Mouse (Mus musculus) intestine, embryonic 15.5 days (tissue): ENCODE measurements around the gene Sdhaf1. TPM values are rescaled to one million over a fixed set of nuclear protein-coding genes. Genes with fewer than 3 reads are reported as not detected.
A peak's percentile ranks its signal among the peaks of the same experiment; 100 is the strongest.

Experiments used
- ATAC-seq: fragments of 200-750 bp; cut with Nextera tagmentation; 2 replicates; pipeline ENCODE4 v1.8.0; 2017; ENCODE audit warnings: moderate TSS enrichment, moderate library complexity
- H3K27ac ChIP-seq: fragments of 300-500 bp; sonication (generic); 2 replicates; pipeline ENCODE4 v1.5.1; 2015; ENCODE audit warnings: mild to moderate bottlenecking, inconsistent platforms
- H3K27me3 ChIP-seq: fragments of 300-500 bp; sonication (generic); replicated peaks from 2 replicates; pipeline ENCODE4 v1.6.1; 2015; ENCODE audit warnings: inconsistent platforms
- H3K36me3 ChIP-seq: fragments of 300-500 bp; sonication (generic); 2 replicates; pipeline ENCODE4 v1.6.1; 2015; ENCODE audit warnings: inconsistent platforms
- H3K4me1 ChIP-seq: fragments of 300-500 bp; sonication (generic); replicated peaks from 2 replicates; pipeline ENCODE4 v1.6.1; 2015; ENCODE audit warnings: inconsistent platforms
- H3K4me2 ChIP-seq: fragments of 300-500 bp; sonication (generic); replicated peaks from 2 replicates; pipeline ENCODE4 v1.6.1; 2015; ENCODE audit warnings: mild to moderate bottlenecking, inconsistent platforms
- H3K4me3 ChIP-seq: fragments of 300-500 bp; sonication (generic); replicated peaks from 2 replicates; pipeline ENCODE4 v1.5.1; 2015; ENCODE audit warnings: inconsistent platforms
- H3K9ac ChIP-seq: fragments of 300-500 bp; sonication (generic); 2 replicates; pipeline ENCODE4 v1.6.1; 2015; ENCODE audit warnings: inconsistent platforms
- H3K9me3 ChIP-seq: fragments of 300-500 bp; sonication (generic); 2 replicates; pipeline ENCODE4 v1.6.1; 2016; ENCODE audit warnings: inconsistent platforms
- WGBS: fragments of 180-500 bp; shearing (Covaris S2); methylation state at CpG from one replicate; pipeline ENCODE4 v1.1.7; 2015; 5-methylcytosine and 5-hydroxymethylcytosine counted together
- polyA plus RNA-seq: library from polyadenylated mRNA; unstranded; fragments of >200 nt; fragmentation: Nextera tagmentation; extraction: Ambion mirVana; gene quantifications from 2 replicates; pipeline ENCODE4 v1.2.1, GENCODE M21; 2015

Sdhaf1 gene
- polyA plus RNA-seq, 1 experiment from 2014 or later: 18.0 TPM

DNA sequence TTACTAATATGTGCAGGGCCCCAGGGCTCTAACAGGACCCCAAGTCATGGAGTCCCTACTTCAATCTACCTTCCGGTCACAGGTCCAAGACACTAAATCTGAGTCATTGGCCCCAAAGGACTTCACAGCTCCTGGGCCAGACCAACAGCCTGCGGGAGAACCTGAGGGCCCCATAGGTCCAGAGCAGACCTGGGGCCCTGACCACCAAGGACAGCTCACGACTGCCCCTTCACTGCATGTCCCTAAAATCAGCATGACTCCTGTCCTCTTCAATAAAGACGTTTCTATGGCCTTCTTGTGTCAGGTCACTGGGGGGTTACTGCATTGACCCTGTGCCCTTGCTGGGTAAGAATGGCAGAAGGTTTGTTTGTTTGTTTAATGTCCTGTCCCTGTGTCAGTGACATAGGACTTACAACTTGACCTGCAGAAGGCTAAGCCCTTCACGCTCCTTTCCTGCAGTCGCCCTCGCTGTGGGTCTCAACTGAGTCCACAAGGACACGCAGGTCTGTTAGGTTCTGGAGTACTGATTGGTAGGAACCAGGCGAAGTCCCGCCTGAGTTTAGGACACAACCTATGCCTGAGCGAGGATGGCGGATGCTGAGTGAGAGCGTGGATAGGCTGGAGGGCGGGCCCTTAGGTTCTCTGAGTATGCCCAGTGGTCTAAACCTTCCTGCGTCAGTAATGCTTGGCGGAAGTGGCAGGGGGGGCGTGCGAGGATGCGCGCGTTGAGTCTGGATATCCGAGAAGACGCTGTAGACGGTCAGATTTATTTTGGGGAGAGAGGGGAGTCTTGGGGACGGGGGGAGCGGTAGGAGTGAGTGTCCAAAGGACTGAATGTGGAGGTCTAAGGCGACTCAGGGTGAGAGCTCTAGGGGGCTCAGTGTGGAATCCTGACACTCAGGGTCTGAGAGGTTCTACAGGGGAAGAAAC lies 15.4 kb downstream of the Sdhaf1 start, which contains the start of gene Alkbh6:
TSS of gene Alkbh6 (plus strand) at position 642 of the 930 bp plus-strand sequence.
- peaks cover 12% of the 10 kb centered on the region for H3K4me1 ChIP-seq
- H3K27ac ChIP-seq: peak within 1 kb of the TSS; percentile 54
- no peaks in the 10 kb centered on the region for H3K9me3 ChIP-seq
- H3K27me3 ChIP-seq: no peaks in the 10 kb centered on the region
- H3K4me3 ChIP-seq: peak within 1 kb of the TSS; percentile 66
- H3K9ac ChIP-seq: peak within 1 kb of the TSS; percentile 51
- no peaks in the 10 kb centered on the region for H3K36me3 ChIP-seq
- 5% methylated on average over 27 of the region's 27 CpGs for WGBS
- peak within 1 kb of the TSS; percentile 84 for H3K4me2 ChIP-seq
- peak; percentile 100 for ATAC-seq

- no peak overlapping the region for H3K4me3 ChIP-seq
- no peak overlapping the region for H3K4me2 ChIP-seq
- no peaks in the 10 kb centered on the region for H3K27me3 ChIP-seq
- H3K4me1 ChIP-seq: peaks cover 12% of the 10 kb centered on the region
- H3K9ac ChIP-seq: no peak overlapping the region
- WGBS: 91% methylated on average over 16 of the region's 16 CpGs
- ATAC-seq: no peak
- H3K36me3 ChIP-seq: peaks cover 5% of the 10 kb centered on the region; the same call in 1 of the 2 replicates
- H3K9me3 ChIP-seq: no peaks in the 10 kb centered on the region
- H3K27ac ChIP-seq: no peak overlapping the region
Measured at GRCm38 (mm10) chr7:30306083-30306779, 17.5 kb downstream of the Sdhaf1 start.

DNA sequence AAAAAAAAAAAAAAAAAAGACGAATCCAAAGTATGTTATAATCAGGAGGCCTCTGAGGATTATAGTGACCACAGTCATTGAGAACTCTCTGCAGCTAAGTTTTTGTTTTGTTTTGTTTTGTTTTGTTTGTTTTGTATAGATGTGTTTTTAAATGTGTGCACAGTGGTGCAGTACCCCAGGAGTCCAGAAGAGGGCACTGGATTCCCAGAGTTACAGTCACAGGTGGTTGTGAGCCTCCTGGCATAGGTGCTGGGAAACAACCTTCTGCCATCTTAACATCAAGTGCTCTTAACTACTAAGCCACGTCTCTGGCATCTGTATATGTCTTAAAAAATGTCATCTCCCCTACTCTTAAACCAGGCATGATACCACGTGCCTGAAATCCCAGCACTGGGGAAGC lies 22.8 kb downstream of the Sdhaf1 start:
- no peak overlapping the region for H3K4me2 ChIP-seq
- no peaks in the 10 kb centered on the region for H3K9me3 ChIP-seq
- no peak for ATAC-seq
- H3K9ac ChIP-seq: no peak overlapping the region
- H3K36me3 ChIP-seq: peaks cover 9% of the 10 kb centered on the region
- no peaks in the 10 kb centered on the region for H3K27me3 ChIP-seq
- no peak overlapping the region for H3K4me3 ChIP-seq
- WGBS: 58% methylated on average over 3 of the region's 3 CpGs
- no peaks in the 10 kb centered on the region for H3K4me1 ChIP-seq
- H3K27ac ChIP-seq: no peak overlapping the region

DNA sequence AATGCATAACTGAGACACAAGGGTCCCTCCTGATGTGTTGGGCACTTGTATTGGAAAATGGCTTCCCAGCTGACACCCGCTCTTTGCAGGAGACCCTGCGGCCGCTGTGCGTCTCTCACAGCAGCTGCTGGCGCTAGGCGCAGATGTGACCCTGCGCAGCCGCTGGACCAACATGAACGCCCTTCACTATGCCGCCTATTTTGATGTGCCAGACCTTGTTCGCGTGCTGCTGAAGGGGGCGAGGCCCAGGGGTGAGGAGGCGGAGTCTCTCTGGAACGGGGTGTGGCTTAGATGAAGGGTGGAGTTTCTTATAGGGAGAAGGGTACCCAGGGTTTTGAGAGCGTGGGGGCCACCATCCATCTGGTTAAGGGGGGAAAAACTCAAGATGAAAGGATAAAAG lies 26.4 kb downstream of the Sdhaf1 start:
- no peak overlapping the region for H3K4me3 ChIP-seq
- H3K27me3 ChIP-seq: no peaks in the 10 kb centered on the region
- no peaks in the 10 kb centered on the region for H3K9me3 ChIP-seq
- no peaks in the 10 kb centered on the region for H3K4me1 ChIP-seq
- peaks cover 9% of the 10 kb centered on the region for H3K36me3 ChIP-seq
- no peak overlapping the region for H3K9ac ChIP-seq
- H3K4me2 ChIP-seq: no peak overlapping the region
- H3K27ac ChIP-seq: no peak overlapping the region
- ATAC-seq: 0 out of 2 replicates have a peak, but pooled peaks have one; percentile 32
- 80% methylated on average over 16 of the region's 16 CpGs for WGBS

GRCm38 (mm10) chr7:30296816-30297215 lies 26.9 kb downstream of the Sdhaf1 start:
- Histone ChIP-seq H3K9ac (no peak overlapping the region), H3K27me3 (no peaks in the 10 kb centered on the region), H3K27ac (no peak overlapping the region), H3K4me1 (0 out of 2 replicates have a peak, but pooled peaks cover 2% of the 10 kb centered on the region), H3K4me3 (no peak overlapping the region), H3K36me3 (peaks cover 6% of the 10 kb centered on the region), H3K9me3 (no peaks in the 10 kb centered on the region), H3K4me2 (no peak overlapping the region)
- 92% methylated on average over 15 of the region's 15 CpGs for WGBS
- no peak for ATAC-seq

DNA sequence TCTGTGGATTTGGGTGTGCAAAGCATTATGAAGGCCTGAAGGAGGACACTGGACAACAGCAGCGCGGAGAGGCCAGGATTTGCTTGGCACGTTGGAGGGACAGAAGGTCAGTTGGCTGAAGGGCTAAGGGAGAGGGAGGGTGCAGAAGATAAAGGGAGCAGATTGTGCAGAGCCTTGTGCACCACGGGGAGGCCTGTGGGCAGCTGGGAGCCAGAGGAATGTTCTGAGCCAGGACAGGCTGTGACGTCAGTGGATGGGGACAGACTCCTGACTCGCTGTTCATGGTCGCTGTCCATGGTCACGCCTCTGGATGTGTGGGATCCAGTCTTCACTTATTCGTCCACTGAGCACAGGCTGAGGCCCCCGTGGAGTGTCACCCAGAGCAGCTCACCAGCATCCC lies 28.6 kb downstream of the Sdhaf1 start:
- no peak overlapping the region for H3K27ac ChIP-seq
- no peak overlapping the region for H3K4me3 ChIP-seq
- H3K36me3 ChIP-seq: peaks cover 4% of the 10 kb centered on the region; the same call in 1 of the 2 replicates
- no peak overlapping the region for H3K4me2 ChIP-seq
- 52% methylated on average over 10 of the region's 10 CpGs for WGBS
- ATAC-seq: no peak
- no peak overlapping the region for H3K9ac ChIP-seq
- no peaks in the 10 kb centered on the region for H3K9me3 ChIP-seq
- no peaks in the 10 kb centered on the region for H3K27me3 ChIP-seq
- 0 out of 2 replicates have a peak, but pooled peaks cover 2% of the 10 kb centered on the region for H3K4me1 ChIP-seq

- no peaks in the 10 kb centered on the region for H3K9me3 ChIP-seq
- H3K36me3 ChIP-seq: peaks cover 4% of the 10 kb centered on the region; the same call in 1 of the 2 replicates
- no peak overlapping the region for H3K9ac ChIP-seq
- 88% methylated on average over 5 of the region's 5 CpGs for WGBS
- no peak for ATAC-seq
- no peak overlapping the region for H3K27ac ChIP-seq
- no peak overlapping the region for H3K4me3 ChIP-seq
- no peak overlapping the region for H3K4me2 ChIP-seq
- H3K4me1 ChIP-seq: 0 out of 2 replicates have a peak, but pooled peaks cover 2% of the 10 kb centered on the region
- no peaks in the 10 kb centered on the region for H3K27me3 ChIP-seq
Measured at GRCm38 (mm10) chr7:30294296-30294695, 29.4 kb downstream of the Sdhaf1 start.

- 81% methylated on average over 13 of the region's 13 CpGs for WGBS
- no peak overlapping the region for H3K27ac ChIP-seq
Measured at GRCm38 (mm10) chr7:30293795-30294194, 29.9 kb downstream of the Sdhaf1 start.

DNA sequence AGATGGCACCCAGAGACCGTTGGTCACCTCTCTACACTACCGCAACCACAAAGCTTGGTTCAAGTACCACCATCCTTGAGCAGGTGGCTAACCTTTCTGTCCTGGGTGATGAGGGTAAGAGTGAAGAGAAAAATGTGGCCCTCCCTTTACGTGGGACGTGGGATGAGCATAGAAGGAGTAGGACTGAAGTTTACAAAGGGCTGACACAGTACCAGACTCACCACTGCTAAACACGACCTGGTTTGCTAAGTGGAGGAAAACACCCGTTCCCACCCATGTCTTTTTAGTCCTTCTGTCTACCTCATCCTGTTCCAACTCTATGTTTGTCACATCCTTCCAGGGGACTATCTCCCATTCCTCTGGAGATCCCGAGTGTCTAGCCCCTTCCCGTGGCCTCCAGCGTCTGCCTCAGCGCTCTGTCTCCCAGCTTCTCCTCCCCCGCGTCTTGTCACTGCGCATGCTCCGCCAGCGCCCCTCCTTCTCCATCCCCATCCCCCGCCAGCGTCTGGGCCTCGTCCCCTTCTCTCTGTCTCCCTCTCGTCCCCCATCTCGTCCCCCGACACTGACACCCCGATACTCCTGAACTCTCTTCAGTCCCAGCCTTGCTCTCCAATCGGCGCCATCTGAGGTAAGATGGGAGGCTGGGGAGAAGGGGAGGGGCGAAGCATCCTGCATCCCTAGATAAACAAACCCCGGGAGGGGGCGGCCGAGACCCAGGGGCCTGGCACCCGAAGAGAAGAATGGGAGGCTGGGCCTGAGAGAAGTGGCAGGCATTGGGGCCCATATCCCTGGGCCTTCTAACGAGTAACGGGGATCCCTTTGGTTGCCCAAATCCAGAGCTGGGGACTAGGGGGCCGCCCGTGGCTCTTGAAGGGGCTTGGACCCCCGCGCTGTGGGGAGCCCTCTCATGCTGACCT lies 32.2 kb downstream of the Sdhaf1 start, which contains the start of gene Clip3:
TSS of gene Clip3 (plus strand) at position 514 of the 917 bp plus-strand sequence.
- peak within 1 kb of the TSS; percentile 41 for H3K27ac ChIP-seq
- peaks cover under 1% of the 10 kb centered on the region; the same call in 1 of the 2 replicates for H3K36me3 ChIP-seq
- H3K4me2 ChIP-seq: peak within 1 kb of the TSS; percentile 67
- no peaks in the 10 kb centered on the region for H3K9me3 ChIP-seq
- H3K9ac ChIP-seq: peak within 1 kb of the TSS; percentile 68
- 8% methylated on average over 35 of the region's 35 CpGs for WGBS
- H3K27me3 ChIP-seq: no peaks in the 10 kb centered on the region
- H3K4me1 ChIP-seq: 0 out of 2 replicates have a peak, but pooled peaks cover 2% of the 10 kb centered on the region
- peak within 1 kb of the TSS; percentile 63 for H3K4me3 ChIP-seq
- peak; percentile 79 for ATAC-seq

More at GRCm38 (mm10) chr7:30293795-30294194, 29.9 kb downstream of the Sdhaf1 start:
- no peaks in the 10 kb centered on the region for H3K9me3 ChIP-seq
- no peaks in the 10 kb centered on the region for H3K27me3 ChIP-seq
- H3K36me3 ChIP-seq: peaks cover 4% of the 10 kb centered on the region; the same call in 1 of the 2 replicates
- H3K4me1 ChIP-seq: 0 out of 2 replicates have a peak, but pooled peaks cover 2% of the 10 kb centered on the region
- no peak overlapping the region for H3K4me3 ChIP-seq
- ATAC-seq: no peak
- no peak overlapping the region for H3K4me2 ChIP-seq
- no peak overlapping the region for H3K9ac ChIP-seq

- H3K4me3 ChIP-seq: no peak overlapping the region
- 56% methylated on average over 10 of the region's 10 CpGs for whole genome bisulfite sequencing
- no peak overlapping the region for H3K27ac ChIP-seq
- H3K9me3 ChIP-seq: no peaks in the 10 kb centered on the region
- H3K4me1 ChIP-seq: 0 out of 2 replicates have a peak, but pooled peaks cover 2% of the 10 kb centered on the region
- no peaks in the 10 kb centered on the region for H3K27me3 ChIP-seq
- no peak overlapping the region for H3K4me2 ChIP-seq
- ATAC-seq: peak; percentile 51; the same call in 1 of the 2 replicates
- no peak overlapping the region for H3K9ac ChIP-seq
- no peaks in the 10 kb centered on the region for H3K36me3 ChIP-seq
Measured at GRCm38 (mm10) chr7:30289714-30290399, 33.8 kb downstream of the Sdhaf1 start.
